Comparison of ENCODE assay signal across 13 mouse cellular contexts in genomic region chr1:179054385-179055116, GRCm38 (mm10).
DNase-seq lines count a peak whose midpoint lies in the region; ATAC-seq and TF ChIP-seq lines count a peak whose summit lies in the region.
"Had no signal": no experiment of that assay in that cellular context is flagged by ENCODE, and none has a peak within 500 bp of the region (broad histone marks: within the 10 kb centered on the region; RNA-seq: fewer than 3 reads in every experiment).

No protein-coding gene starts in this region.

- no peak for ATAC-seq in forebrain, embryonic 11.5 days (replicated peaks; ENCODE audit: low FRiP score)
- no peak for ATAC-seq in forebrain, embryonic 15.5 days (replicated peaks)
- ATAC-seq in erythroid progenitor cell, adult 5-6 weeks (replicated peaks; ENCODE audit: low FRiP score, poor library complexity, severe bottlenecking), result peak; percentile 43
- ATAC-seq in liver, embryonic 11.5 days (replicated peaks; ENCODE audit: low FRiP score), result peak; percentile 55
- ATAC-seq: forebrain, embryonic 14.5 days; midbrain, embryonic 15.5 days had no signal

- H3K27ac ChIP-seq in forebrain, embryonic 11.5 days (ENCODE audit: low read depth, low read length), result no peak overlapping the region
- H3K27ac ChIP-seq in forebrain, embryonic 15.5 days (replicated peaks), result no peak overlapping the region
- no peak overlapping the region for H3K27ac ChIP-seq in liver, embryonic 11.5 days (ENCODE audit: low read depth, low read length)
- H3K27ac ChIP-seq in layer of hippocampus, adult 2 months, result no peak overlapping the region
- H3K27ac ChIP-seq: midbrain, embryonic 15.5 days had no signal

- TF ChIP-seq CTCF in layer of hippocampus, adult 2 months (conservative IDR thresholded peaks at IDR 0.05), result no peak

- no peak overlapping the region for H3K4me2 ChIP-seq in forebrain, embryonic 11.5 days (ENCODE audit: low read depth, low read length, severe bottlenecking)
- H3K4me2 ChIP-seq in forebrain, embryonic 15.5 days (replicated peaks), result no peak overlapping the region
- H3K4me2 ChIP-seq in liver, embryonic 11.5 days, result no peak overlapping the region
- H3K4me2 ChIP-seq: midbrain, embryonic 15.5 days had no signal

- no peaks in the 10 kb centered on the region for H3K4me1 ChIP-seq in forebrain, embryonic 11.5 days (replicated peaks; ENCODE audit: control insufficient read depth, insufficient read depth, low read length)
- peaks cover 3% of the 10 kb centered on the region; the same call in 1 of the 2 replicates for H3K4me1 ChIP-seq in forebrain, embryonic 15.5 days
- H3K4me1 ChIP-seq in liver, embryonic 11.5 days (replicated peaks; ENCODE audit: control insufficient read depth, insufficient read depth, low read length), result peaks cover 18% of the 10 kb centered on the region
- H3K4me1 ChIP-seq: midbrain, embryonic 15.5 days had no signal

- H3K4me3 ChIP-seq in forebrain, embryonic 11.5 days (ENCODE audit: low read depth, low read length), result no peak overlapping the region
- H3K4me3 ChIP-seq in forebrain, embryonic 15.5 days, result no peak overlapping the region
- no peak overlapping the region for H3K4me3 ChIP-seq in liver, embryonic 11.5 days (ENCODE audit: low read depth, low read length)
- no peak overlapping the region for H3K4me3 ChIP-seq in layer of hippocampus, adult 2 months
- H3K4me3 ChIP-seq: midbrain, embryonic 15.5 days had no signal

- DNase-seq in forebrain, embryonic 11.5 days (ENCODE audit: low spot score), result peak; percentile 43
- peak; percentile 53 for DNase-seq in 3134 (ENCODE audit: extremely low read depth, insufficient read length, low spot score)
- DNase-seq in liver, embryonic 11.5 days (ENCODE audit: low spot score), result no peak
- no peak for DNase-seq in gastrocnemius, postnatal 25 days
- DNase-seq in layer of hippocampus, adult 2 months (ENCODE audit: low spot score in 2 of 2), result no peak
- DNase-seq in thymus, postnatal 10 days (ENCODE audit: low spot score in 2 of 2), result no peak
- DNase-seq: B cell, adult 2 months; layer of hippocampus, adult 9-11 months; lung, adult 2 months had no signal

- no peaks in the 10 kb centered on the region for H3K9me3 ChIP-seq in forebrain, embryonic 11.5 days (ENCODE audit: control insufficient read depth, low read length)
- no peaks in the 10 kb centered on the region for H3K9me3 ChIP-seq in forebrain, embryonic 15.5 days
- no peaks in the 10 kb centered on the region for H3K9me3 ChIP-seq in liver, embryonic 11.5 days (ENCODE audit: control insufficient read depth, low read length)
- H3K9me3 ChIP-seq: midbrain, embryonic 15.5 days had no signal

- H3K9ac ChIP-seq in forebrain, embryonic 11.5 days (ENCODE audit: low read length), result no peak overlapping the region
- no peak overlapping the region for H3K9ac ChIP-seq in forebrain, embryonic 15.5 days (replicated peaks)
- H3K9ac ChIP-seq in liver, embryonic 11.5 days (ENCODE audit: low read depth, low read length), result no peak overlapping the region
- H3K9ac ChIP-seq: midbrain, embryonic 15.5 days had no signal

- WGBS in forebrain, embryonic 11.5 days, result 83% methylated on average over 7 of the region's 7 CpGs
- 68% methylated on average over 7 of the region's 7 CpGs for WGBS in forebrain, embryonic 15.5 days
- WGBS in liver, embryonic 11.5 days, result 62% methylated on average over 7 of the region's 7 CpGs

- no peaks in the 10 kb centered on the region for H3K27me3 ChIP-seq in forebrain, embryonic 11.5 days (ENCODE audit: control insufficient read depth, insufficient read depth, low read length)
- H3K27me3 ChIP-seq in forebrain, embryonic 15.5 days, result peaks cover 3% of the 10 kb centered on the region; the same call in 1 of the 2 replicates
- no peaks in the 10 kb centered on the region for H3K27me3 ChIP-seq in liver, embryonic 11.5 days (replicated peaks; ENCODE audit: control insufficient read depth, insufficient read depth, low read length)
- H3K27me3 ChIP-seq: midbrain, embryonic 15.5 days had no signal

- no peaks in the 10 kb centered on the region for H3K36me3 ChIP-seq in forebrain, embryonic 11.5 days (ENCODE audit: control insufficient read depth, insufficient read depth, low read length)
- no peaks in the 10 kb centered on the region for H3K36me3 ChIP-seq in forebrain, embryonic 15.5 days
- no peaks in the 10 kb centered on the region for H3K36me3 ChIP-seq in liver, embryonic 11.5 days (ENCODE audit: control insufficient read depth, insufficient read depth, low read length)
- H3K36me3 ChIP-seq: midbrain, embryonic 15.5 days had no signal

Comparison
In these comparisons a context has a peak if more than half of its experiments do, and no peak if none do; other contexts are left out.
1. ATAC-seq: peak in erythroid progenitor cell, adult 5-6 weeks (single experiment) and liver, embryonic 11.5 days (single experiment); none in forebrain, embryonic 11.5 days (single experiment) and forebrain, embryonic 15.5 days (single experiment).
2. DNase-seq: peak in forebrain, embryonic 11.5 days (single experiment) and 3134 (single experiment); none in liver, embryonic 11.5 days (single experiment), gastrocnemius, postnatal 25 days (single experiment), layer of hippocampus, adult 2 months (0 of 2) and thymus, postnatal 10 days (0 of 2).